Mouse (Mus musculus): ENCODE results near the gene Fbxw9.

DNA sequence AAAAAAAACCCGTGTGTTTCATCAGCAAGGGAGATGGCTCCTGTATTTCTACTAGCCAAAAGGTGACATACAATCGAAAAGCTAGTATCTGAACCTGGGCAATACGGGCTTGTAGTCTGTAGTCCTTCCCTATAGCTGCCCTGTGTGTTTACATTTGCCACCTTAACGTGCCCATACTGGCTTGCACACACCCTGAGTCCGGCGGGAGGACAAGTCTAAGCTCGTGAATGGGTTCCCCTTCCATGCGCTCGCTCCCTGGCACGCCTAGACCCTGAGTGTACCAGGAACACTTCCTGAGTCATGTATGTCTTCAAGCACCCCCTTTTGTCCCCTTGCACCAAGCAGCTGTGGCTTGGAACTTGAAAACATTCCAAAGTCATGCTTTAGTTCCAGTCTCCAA, 43.1 kb upstream of the Fbxw9 start:
- TF ChIP-seq CTCF (IDR thresholded peaks at IDR 0.05 in 2 of 3, conservative IDR thresholded peaks at IDR 0.05 in 1 of 3; ENCODE audit: control insufficient read depth in 1 of 3, insufficient read depth in 1 of 3, low read depth in 2 of 3, low read length in 3 of 3, poor library complexity in 1 of 3, severe bottlenecking in 1 of 3) (no peak), POLR2A (IDR thresholded peaks at IDR 0.05; ENCODE audit: control insufficient read depth in 1 of 2, insufficient read depth in 1 of 2, low read depth in 1 of 2, low read length in 2 of 2, poor library complexity in 1 of 2) (no peak), POLR2AphosphoS2 (IDR thresholded peaks at IDR 0.05; ENCODE audit: low read length) (no peak; the same call in 1 of the 2 replicates), MYB (IDR thresholded peaks at IDR 0.05; ENCODE audit: low read depth, low read length) (no peak)
